Mouse (Mus musculus) layer of hippocampus, adult 18-20 months (tissue): ENCODE results near the gene Zfp664. TPM values are rescaled to one million over a fixed set of nuclear protein-coding genes. Genes with fewer than 3 reads are reported as not detected.
A peak's percentile ranks its signal among the peaks of the same experiment; 100 is the strongest.

Experiments used
- DNase-seq, 2 experiments: peaks; one replicate each; pipeline ENCODE4 v3.0.0; 2022; ENCODE audit warnings: low spot score in 2 of 2
- long read RNA-seq: library from polyadenylated mRNA; stranded (forward); transcript quantifications from one replicate; pipeline ENCODE4 v2.0.0, GENCODE M21; 2021
- total RNA-seq, 2 experiments: library from RNA; stranded (reverse); gene quantifications; 2 replicates each; pipeline ENCODE4 v1.2.3; 2021

Gene Zfp664
- 10 to 100 TPM; 68.8 to 69.3 TPM for total RNA-seq
- long read RNA-seq, full-length matches to known transcripts: 12 of 43 reads
- long read RNA-seq, partial matches to known transcripts: 1 of 43 reads
- long read RNA-seq, other reads (novel, unspliced or antisense): 30 of 43 reads

GRCm38 (mm10) chr5:124862013-124862866 lies at the start of gene Zfp664, which contains the start of gene Ccdc92:
Gene Zfp664 (plus strand): TSS chr5:124862691.
Gene Ccdc92 (minus strand): TSS chr5:124862424.
- peak; percentile 95 to 98 for DNase-seq

GRCm38 (mm10) chr5:124814797-124815196 lies 47.7 kb upstream of the Zfp664 start:
- DNase-seq: no peak

DNA sequence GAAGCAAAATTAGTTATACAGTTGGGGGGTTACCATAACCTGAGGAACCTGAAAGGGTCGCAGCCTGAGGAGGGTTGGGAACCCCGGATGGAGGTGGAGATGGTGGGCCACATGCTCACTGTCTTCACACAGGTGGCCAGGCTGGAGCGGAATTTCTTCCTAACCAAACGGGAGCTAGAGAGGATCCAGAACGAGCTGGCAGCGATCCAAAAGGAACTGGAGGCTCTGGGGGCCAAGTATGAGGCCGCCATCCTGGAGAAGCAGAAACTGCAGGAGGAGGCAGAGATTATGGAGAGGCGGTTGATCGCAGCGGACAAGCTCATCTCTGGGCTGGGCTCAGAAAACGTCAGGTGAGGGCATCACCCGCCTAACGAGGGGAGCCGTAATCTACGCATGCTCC lies 45.4 kb upstream of the Zfp664 start:
- DNase-seq: no peak

- DNase-seq: no peak
Measured at GRCm38 (mm10) chr5:124822128-124822894, 40.2 kb upstream of the Zfp664 start.

DNA sequence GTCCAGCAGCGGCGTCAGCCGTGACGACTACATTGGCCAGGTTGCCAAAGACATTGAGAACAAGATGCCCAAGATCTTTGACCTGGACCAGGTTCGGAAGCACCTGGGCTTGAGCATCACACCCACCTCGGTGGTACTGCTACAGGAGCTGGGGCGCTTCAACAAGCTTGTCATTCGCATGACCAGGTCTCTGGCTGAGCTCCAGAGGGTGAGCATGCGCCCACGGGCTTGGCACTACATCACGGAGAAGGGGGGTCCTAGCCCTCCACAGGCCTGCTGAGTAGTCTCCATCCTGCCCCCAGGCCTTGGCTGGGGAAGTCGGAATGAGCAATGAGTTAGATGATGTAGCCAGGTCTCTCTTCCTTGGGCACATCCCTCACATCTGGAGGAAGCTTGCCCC lies 32.2 kb upstream of the Zfp664 start:
- DNase-seq: no peak

- DNase-seq: peak; percentile 29 to 57
Measured at GRCm38 (mm10) chr5:124835218-124835617, 27.3 kb upstream of the Zfp664 start.

DNA sequence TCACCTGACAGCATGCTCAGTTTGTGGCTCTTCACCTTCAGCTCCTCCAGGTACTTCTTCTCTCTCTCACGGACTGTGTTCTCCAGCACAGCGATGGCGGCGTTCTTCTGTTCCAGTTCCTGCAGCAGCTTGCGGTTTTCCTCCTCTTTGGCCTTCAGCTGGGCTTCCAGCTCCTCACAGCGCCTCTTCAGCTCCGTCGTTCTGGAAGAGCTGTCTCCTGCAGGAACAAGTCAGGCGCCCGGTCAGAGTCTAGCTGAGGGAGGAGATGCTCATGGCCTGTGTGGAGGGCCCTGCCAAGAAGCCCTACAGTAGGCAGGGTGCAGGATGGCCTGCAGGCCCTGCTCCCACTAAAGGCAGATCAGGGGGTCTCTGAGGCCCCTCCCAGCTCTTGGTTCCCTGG lies 26.4 kb upstream of the Zfp664 start:
- no peak for DNase-seq

- peak; percentile 48 to 57 for DNase-seq
Measured at GRCm38 (mm10) chr5:124836621-124837020, 25.9 kb upstream of the Zfp664 start.

- DNase-seq: no peak
Measured at GRCm38 (mm10) chr5:124840202-124840601, 22.3 kb upstream of the Zfp664 start.

GRCm38 (mm10) chr5:124840669-124841068 lies 21.8 kb upstream of the Zfp664 start:
- no peak for DNase-seq

- DNase-seq: no peak
Measured at GRCm38 (mm10) chr5:124843386-124843785, 19.1 kb upstream of the Zfp664 start.

- no peak for DNase-seq
Measured at GRCm38 (mm10) chr5:124844929-124845328, 17.6 kb upstream of the Zfp664 start.

- no peak for DNase-seq
Measured at GRCm38 (mm10) chr5:124847014-124847413, 15.5 kb upstream of the Zfp664 start.

GRCm38 (mm10) chr5:124848994-124849393 lies 13.5 kb upstream of the Zfp664 start:
- DNase-seq: no peak

- DNase-seq: no peak
Measured at GRCm38 (mm10) chr5:124851572-124851971, 10.9 kb upstream of the Zfp664 start.

GRCm38 (mm10) chr5:124852294-124852693 lies 10.2 kb upstream of the Zfp664 start:
- no peak for DNase-seq

DNA sequence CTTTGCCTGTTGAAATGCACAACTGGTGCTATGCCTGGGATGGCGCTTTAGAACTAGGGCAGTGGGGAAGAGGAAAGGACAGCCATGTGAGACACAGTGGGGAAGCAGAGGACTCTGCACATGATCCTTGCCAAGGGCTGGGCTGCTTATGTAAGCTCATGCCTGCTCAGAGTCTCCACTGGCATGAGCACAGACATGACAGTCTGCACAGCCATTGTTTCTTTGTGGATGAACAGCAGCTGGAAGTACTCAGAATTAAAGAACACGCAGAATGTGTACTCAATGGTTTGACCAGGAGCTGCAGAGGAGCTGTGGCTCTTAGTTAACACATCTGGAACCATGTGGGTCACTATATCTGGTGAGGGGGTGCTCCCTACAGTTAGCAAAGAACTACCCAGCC lies 9.4 kb upstream of the Zfp664 start:
- peak in 1 of 2 experiments; percentile 32 for DNase-seq

- DNase-seq: no peak
Measured at GRCm38 (mm10) chr5:124854202-124854601, 8.3 kb upstream of the Zfp664 start.

DNA sequence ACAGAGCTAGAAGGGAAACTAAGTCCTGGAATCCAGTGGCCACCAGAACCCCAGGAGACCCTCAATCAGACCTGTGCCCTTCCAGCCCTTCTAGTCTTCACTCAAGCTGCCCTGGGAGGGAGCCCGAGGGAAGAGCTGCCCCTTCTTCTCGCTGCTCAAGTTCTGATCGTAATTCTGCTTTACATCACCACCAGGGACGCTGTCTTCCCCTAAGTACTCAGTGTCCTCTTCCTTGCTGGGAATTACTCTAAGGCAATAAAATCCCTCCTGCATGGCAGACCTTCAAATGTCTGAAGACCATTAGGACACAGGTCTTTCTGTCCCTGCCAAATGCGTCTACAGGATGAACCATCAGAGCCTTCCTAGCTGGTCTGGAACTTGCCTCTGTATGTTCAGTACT lies 2.5 kb upstream of the Zfp664 start:
- DNase-seq: peak in 1 of 2 experiments; percentile 18

- peak; percentile 35 to 52 for DNase-seq
Measured at GRCm38 (mm10) chr5:124861463-124861862, 1.0 kb upstream of the Zfp664 start.

GRCm38 (mm10) chr5:124862871-124863741 lies 615 bp downstream of the Zfp664 start:
- no peak for DNase-seq
